Mouse (Mus musculus): ENCODE data around the gene Gipc1.

DNA sequence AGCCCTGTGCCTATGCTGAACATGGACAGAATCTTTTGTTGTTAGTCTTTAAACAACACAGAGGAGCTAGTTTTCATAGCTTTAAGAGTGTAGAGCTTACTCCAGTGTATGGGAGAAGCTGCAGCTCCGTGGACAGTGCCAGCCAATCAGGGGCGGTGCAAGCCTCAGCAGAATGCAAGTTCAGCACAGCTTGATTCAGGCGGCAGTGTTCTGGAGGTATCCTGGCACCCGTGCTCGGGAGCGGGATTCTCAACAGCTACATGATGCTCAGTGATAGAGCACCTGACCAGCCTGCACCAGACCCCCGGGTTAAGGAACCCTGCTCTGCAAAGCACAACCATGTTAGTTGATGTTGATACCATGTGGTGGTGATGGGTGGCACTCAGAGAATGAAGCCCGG lies 8.1 kb downstream of the Gipc1 start:
- no peak for TF ChIP-seq CTCF (IDR thresholded peaks at IDR 0.05; ENCODE audit: low read depth, low read length)
- TF ChIP-seq POLR2A (IDR thresholded peaks at IDR 0.05; ENCODE audit: insufficient read depth, low read length): no peak
- TF ChIP-seq EP300 (IDR thresholded peaks at IDR 0.05; ENCODE audit: insufficient read depth, low read depth, low read length): no peak

Data from ES-Bruce4 (cell line).